Mouse (Mus musculus) cerebellum, adult 2 months (tissue): Measurements from ENCODE around the gene Cldn5.

Experiments used
- CTCF ChIP-seq: fragments of 200-500 bp; IDR thresholded peaks from 2 replicates; pipeline ENCODE4 v1.5.1; 2011; ENCODE audit warnings: low read depth, mild to moderate bottlenecking, control low read depth, low read length, moderate library complexity, borderline replicate concordance; ENCODE audit not compliant: insufficient read depth
- POLR2A ChIP-seq: fragments of 200-500 bp; IDR thresholded peaks from 2 replicates; pipeline ENCODE4 v1.6.1; 2011; ENCODE audit warnings: low read length, control low read depth, borderline replicate concordance; ENCODE audit not compliant: insufficient read depth

DNA sequence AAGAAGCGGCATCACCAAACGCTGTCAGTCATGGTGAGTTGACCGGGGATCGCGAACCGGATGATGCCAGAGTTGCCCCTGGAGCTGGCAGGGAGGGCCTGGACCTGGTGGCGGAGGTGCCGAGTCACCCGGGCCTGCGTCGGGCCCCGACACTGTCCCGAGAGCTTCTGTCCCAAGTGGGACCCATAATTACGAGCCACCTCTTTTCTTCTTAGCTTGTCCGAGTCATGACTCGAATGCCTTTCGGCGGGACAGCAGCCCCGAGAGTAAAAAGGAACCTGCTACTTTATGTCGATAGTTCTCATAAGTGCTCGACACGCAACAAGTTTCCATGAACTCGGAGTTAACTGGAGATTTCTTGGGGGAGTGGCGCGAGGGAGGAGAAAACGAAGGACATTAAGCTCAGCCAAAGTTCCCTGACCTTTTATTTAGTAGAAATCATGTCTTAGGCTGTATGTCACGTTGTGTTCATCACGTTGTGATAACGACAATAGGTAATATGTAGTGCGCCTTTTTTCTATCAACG is 35.8 kb downstream of the Cldn5 start:
- TF ChIP-seq POLR2A (no peak), CTCF (no peak)
